Mouse (Mus musculus) intestine, embryonic 15.5 days (tissue): ENCODE measurements around the gene Nsa2. TPM values are rescaled to one million over a fixed set of nuclear protein-coding genes. Genes with fewer than 3 reads are reported as not detected.

Source experiments
- ATAC-seq: fragments of 200-750 bp; cut with Nextera tagmentation; 2 replicates; pipeline ENCODE4 v1.8.0; 2017; ENCODE audit warnings: moderate TSS enrichment, moderate library complexity
- H3K27ac ChIP-seq: fragments of 300-500 bp; sonication (generic); 2 replicates; pipeline ENCODE4 v1.5.1; 2015; ENCODE audit warnings: mild to moderate bottlenecking, inconsistent platforms
- H3K27me3 ChIP-seq: fragments of 300-500 bp; sonication (generic); replicated peaks from 2 replicates; pipeline ENCODE4 v1.6.1; 2015; ENCODE audit warnings: inconsistent platforms
- H3K36me3 ChIP-seq: fragments of 300-500 bp; sonication (generic); 2 replicates; pipeline ENCODE4 v1.6.1; 2015; ENCODE audit warnings: inconsistent platforms
- H3K4me1 ChIP-seq: fragments of 300-500 bp; sonication (generic); replicated peaks from 2 replicates; pipeline ENCODE4 v1.6.1; 2015; ENCODE audit warnings: inconsistent platforms
- H3K4me2 ChIP-seq: fragments of 300-500 bp; sonication (generic); replicated peaks from 2 replicates; pipeline ENCODE4 v1.6.1; 2015; ENCODE audit warnings: mild to moderate bottlenecking, inconsistent platforms
- H3K4me3 ChIP-seq: fragments of 300-500 bp; sonication (generic); replicated peaks from 2 replicates; pipeline ENCODE4 v1.5.1; 2015; ENCODE audit warnings: inconsistent platforms
- H3K9ac ChIP-seq: fragments of 300-500 bp; sonication (generic); 2 replicates; pipeline ENCODE4 v1.6.1; 2015; ENCODE audit warnings: inconsistent platforms
- H3K9me3 ChIP-seq: fragments of 300-500 bp; sonication (generic); 2 replicates; pipeline ENCODE4 v1.6.1; 2016; ENCODE audit warnings: inconsistent platforms
- WGBS: fragments of 180-500 bp; shearing (Covaris S2); methylation state at CpG from one replicate; pipeline ENCODE4 v1.1.7; 2015; 5-methylcytosine and 5-hydroxymethylcytosine counted together
- polyA plus RNA-seq: library from polyadenylated mRNA; unstranded; fragments of >200 nt; fragmentation: Nextera tagmentation; extraction: Ambion mirVana; gene quantifications from 2 replicates; pipeline ENCODE4 v1.2.1, GENCODE M21; 2015

Nsa2 gene
- polyA plus RNA-seq: 54.5 and 58.9 TPM in 2 replicates

DNA sequence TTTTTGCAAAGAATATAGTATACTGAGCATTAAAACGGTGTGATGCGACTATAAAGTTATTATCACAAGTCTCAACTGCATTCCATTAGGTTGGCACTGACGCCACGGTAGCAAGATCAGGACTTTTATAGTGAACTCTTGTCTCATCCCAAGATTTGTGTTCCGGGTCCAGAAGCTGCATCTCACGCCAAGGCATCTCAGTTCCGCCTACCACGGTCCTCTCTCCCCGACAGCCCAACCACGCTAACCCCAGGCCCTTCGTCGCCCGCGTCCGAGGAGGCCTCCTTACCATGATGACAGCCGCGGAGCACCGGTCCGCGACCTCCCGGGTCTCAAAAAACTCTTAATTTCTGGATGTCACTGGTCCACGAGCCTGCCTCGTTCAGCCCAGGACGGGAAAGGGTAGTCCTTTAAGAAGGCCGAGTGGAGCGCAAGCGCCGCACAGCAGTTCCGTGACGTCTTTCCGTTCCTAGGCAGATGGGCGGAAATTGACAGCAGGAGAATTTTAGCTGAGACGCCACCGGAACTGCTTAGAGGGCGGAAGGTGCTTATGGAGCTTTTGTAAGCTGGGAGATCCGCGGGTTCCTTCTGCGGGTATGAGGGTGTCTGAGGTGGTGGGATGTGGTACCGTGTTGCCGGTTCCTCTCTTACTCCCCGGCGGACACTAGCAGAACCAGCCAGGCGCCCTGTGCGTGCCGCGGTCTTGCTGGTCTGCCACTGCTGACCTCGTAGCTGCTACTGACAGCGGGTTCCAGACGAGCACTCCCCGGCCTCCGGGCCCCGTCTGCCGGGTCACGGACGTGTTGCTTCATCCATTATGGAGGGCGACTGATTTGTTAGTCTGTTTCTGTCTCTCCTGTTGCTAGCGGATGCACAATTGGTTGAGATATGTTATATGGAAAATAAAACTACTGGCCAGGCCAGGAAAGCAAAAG, at the start of gene Nsa2, which contains the start of gene Gfm2:
Gene Nsa2, minus strand, starts transcription at position 472 of the 935 bp plus-strand sequence.
Gene Gfm2, plus strand, starts transcription at position 472 of the 935 bp plus-strand sequence.
- H3K4me3 ChIP-seq: peak within 1 kb of the TSS; percentile 87
- H3K9me3 ChIP-seq: no peaks in the 10 kb centered on the region
- WGBS: under 1% methylated on average over 57 of the region's 57 CpGs
- peak within 1 kb of the TSS; percentile 53 for H3K4me2 ChIP-seq
- H3K36me3 ChIP-seq: 0 out of 2 replicates have a peak, but pooled peaks cover 4% of the 10 kb centered on the region
- H3K9ac ChIP-seq: peak within 1 kb of the TSS; percentile 90
- peaks cover 2% of the 10 kb centered on the region; the same call in 1 of the 2 replicates for H3K4me1 ChIP-seq
- ATAC-seq: peak; percentile 99
- no peaks in the 10 kb centered on the region for H3K27me3 ChIP-seq
- H3K27ac ChIP-seq: peak within 1 kb of the TSS; percentile 78

DNA sequence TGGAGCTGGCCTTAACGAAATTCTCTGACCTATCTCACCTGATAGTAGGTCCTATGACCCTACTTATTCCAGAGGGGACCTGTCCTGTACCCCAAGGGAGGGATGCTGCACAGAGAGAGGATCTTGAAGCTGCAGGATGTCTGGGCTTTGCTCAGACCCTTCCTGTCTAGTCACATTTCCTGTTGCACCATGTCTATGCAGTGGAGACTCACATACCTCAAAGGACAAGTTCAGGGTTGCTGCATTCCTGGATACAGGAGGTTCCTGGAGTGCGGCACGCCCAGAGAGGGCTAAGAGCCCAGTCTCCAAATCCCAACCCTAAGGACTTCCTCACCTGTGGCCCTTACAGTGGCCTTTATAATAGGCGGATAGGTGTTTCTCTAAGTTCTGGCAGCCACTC, 48.6 kb upstream of the Nsa2 start:
- Histone ChIP-seq H3K4me2 (no peak overlapping the region), H3K4me1 (peaks cover 7% of the 10 kb centered on the region), H3K9ac (no peak overlapping the region), H3K36me3 (no peaks in the 10 kb centered on the region), H3K4me3 (no peak overlapping the region), H3K9me3 (no peaks in the 10 kb centered on the region), H3K27me3 (no peaks in the 10 kb centered on the region), H3K27ac (no peak overlapping the region)
- ATAC-seq: no peak
- WGBS: 81% methylated on average over 4 of the region's 4 CpGs

DNA sequence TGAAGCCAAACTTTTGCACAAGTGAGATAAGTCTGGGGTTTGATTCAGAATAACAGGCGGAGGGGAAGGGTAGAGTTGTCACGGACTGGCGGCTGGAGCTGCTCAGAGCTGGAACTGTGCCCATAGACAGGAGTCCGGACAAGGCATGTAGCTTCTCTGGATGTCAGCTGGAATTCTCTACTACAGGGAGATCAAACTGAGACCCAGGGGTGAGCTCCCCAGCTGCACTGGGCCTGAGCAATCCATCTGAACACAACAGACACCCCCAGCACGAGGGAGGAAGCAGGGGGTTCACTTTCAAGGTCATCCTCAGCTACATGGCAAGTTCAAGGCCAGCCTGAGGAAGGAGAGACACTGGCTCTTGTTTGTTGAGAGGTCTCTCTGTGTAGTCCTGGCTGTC, 46.9 kb upstream of the Nsa2 start:
- H3K4me1 ChIP-seq: peaks cover 7% of the 10 kb centered on the region
- peak; percentile 43 for ATAC-seq
- no peaks in the 10 kb centered on the region for H3K9me3 ChIP-seq
- peaks cover 9% of the 10 kb centered on the region; the same call in 1 of the 2 replicates for H3K36me3 ChIP-seq
- H3K9ac ChIP-seq: no peak overlapping the region
- no peak overlapping the region for H3K4me3 ChIP-seq
- WGBS: 29% methylated on average over 5 of the region's 5 CpGs
- H3K4me2 ChIP-seq: no peak overlapping the region
- H3K27ac ChIP-seq: peak overlapping the region; percentile 62
- no peaks in the 10 kb centered on the region for H3K27me3 ChIP-seq

DNA sequence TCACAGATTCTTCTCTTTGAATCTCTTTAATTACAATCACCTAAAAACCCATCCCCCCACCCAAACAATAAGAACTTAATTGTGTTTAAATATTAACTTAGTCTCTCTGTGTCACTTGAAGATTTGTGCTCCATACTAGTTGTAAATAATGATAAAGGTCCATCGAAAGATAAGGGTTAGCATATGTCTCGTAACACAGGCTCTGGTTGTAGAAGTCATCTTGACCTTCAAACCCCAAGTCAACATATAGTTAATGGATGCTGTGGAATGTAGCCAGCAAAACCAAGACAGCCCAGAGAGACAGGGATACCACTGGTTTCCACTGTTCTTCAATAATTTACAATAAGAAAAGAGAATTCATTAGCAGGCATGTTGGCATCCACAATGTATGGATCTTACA, 46.4 kb upstream of the Nsa2 start:
- ATAC-seq: peak; percentile 79
- no peak overlapping the region for H3K9ac ChIP-seq
- H3K4me2 ChIP-seq: no peak overlapping the region
- H3K9me3 ChIP-seq: no peaks in the 10 kb centered on the region
- H3K4me3 ChIP-seq: no peak overlapping the region
- no peaks in the 10 kb centered on the region for H3K27me3 ChIP-seq
- H3K4me1 ChIP-seq: peaks cover 7% of the 10 kb centered on the region
- H3K27ac ChIP-seq: 0 out of 2 replicates have a peak overlapping the region, but pooled peaks have one; percentile 62
- WGBS: 56% methylated on average over 2 of the region's 2 CpGs
- peaks cover 12% of the 10 kb centered on the region; the same call in 1 of the 2 replicates for H3K36me3 ChIP-seq

DNA sequence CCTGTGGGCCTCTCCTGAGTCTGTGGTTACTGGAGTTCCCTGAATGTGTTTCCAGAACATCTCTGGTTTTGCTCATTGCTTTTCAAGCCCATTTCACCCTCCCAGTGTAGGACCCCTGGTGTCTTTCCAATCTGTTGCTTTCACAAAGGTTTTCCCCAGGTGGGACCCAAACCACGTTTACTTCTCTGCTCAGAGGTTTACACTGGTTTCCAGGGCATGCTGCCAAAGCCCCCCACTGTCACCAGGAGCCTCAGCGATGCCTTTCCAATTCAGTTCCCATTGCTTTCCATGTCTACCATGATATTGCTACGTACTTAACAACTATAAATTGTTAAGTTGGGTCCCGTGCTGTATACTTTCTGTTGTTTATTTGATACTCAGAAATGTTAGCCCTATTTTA, 45.1 kb upstream of the Nsa2 start:
- no peaks in the 10 kb centered on the region for H3K9me3 ChIP-seq
- no peaks in the 10 kb centered on the region for H3K27me3 ChIP-seq
- no peak overlapping the region for H3K9ac ChIP-seq
- 72% methylated on average over 4 of the region's 4 CpGs for WGBS
- peaks cover 7% of the 10 kb centered on the region for H3K4me1 ChIP-seq
- H3K4me3 ChIP-seq: no peak overlapping the region
- ATAC-seq: no peak
- H3K4me2 ChIP-seq: no peak overlapping the region
- H3K36me3 ChIP-seq: peaks cover 20% of the 10 kb centered on the region; the same call in 1 of the 2 replicates
- no peak overlapping the region for H3K27ac ChIP-seq

DNA sequence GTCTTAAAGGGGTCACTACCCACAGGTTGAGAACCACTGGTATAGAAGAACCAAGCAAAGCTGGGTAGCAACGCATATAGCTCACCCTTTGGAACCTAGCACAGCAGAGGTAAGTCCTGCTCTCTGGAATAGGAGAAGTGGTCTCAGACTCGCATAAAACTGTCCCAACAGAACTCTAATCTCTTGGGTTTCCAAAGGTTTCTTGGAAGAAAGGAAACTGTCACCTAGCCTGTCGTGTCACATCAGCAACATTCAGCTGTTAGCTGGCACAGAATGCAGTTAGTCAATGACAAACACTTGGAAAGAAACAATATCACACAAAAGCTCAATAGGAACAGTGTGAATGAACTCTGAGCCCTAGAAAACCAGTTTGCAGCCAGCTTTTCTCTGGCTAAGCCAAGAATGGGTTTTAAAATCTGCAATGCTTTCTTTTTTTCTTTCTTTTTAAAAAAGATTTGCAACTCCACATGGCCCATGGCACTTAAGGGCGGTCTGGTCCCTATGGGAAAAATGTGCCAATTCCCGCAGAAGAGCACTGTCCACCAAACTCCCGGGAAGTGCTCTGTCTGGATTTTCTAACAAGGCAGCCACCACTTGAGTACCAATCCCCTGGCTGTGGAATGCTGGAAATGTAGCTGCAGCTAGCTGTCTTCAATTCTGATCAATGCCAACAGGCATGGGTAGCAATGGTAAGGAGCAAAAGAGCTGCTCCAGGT, 42.5 kb upstream of the Nsa2 start:
- H3K27ac ChIP-seq: 0 out of 2 replicates have a peak overlapping the region, but pooled peaks have one; percentile 1
- H3K27me3 ChIP-seq: no peaks in the 10 kb centered on the region
- peaks cover 7% of the 10 kb centered on the region for H3K4me1 ChIP-seq
- H3K4me2 ChIP-seq: no peak overlapping the region
- no peak overlapping the region for H3K9ac ChIP-seq
- no peaks in the 10 kb centered on the region for H3K9me3 ChIP-seq
- H3K36me3 ChIP-seq: peaks cover 28% of the 10 kb centered on the region
- H3K4me3 ChIP-seq: no peak overlapping the region
- ATAC-seq: no peak
- WGBS: 83% methylated on average over 6 of the region's 6 CpGs

DNA sequence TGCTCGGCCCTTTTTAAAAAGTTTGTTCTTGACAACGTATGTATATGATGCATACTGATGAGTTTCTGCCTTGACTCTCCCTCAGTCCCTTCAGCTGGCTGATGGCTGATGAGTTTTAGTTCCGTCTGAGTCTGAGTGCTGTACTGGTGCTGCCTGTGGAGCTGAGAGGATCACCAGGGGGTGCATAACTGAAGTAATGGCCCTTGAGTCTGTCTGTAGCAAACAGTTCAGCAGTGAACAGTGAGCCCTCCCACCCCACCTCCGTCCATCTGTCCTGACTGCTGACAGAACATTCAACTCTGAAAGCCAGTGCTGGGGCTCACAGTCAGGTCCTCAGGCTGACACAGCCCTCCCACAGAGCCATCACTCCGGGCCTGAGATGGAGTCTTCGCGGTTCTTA, 41.2 kb upstream of the Nsa2 start:
- Histone ChIP-seq H3K4me2 (no peak overlapping the region), H3K4me3 (no peak overlapping the region), H3K27ac (no peak overlapping the region), H3K27me3 (no peaks in the 10 kb centered on the region), H3K4me1 (0 out of 2 replicates have a peak, but pooled peaks cover 2% of the 10 kb centered on the region), H3K36me3 (peaks cover 35% of the 10 kb centered on the region), H3K9ac (no peak overlapping the region), H3K9me3 (no peaks in the 10 kb centered on the region)
- WGBS: 84% methylated on average over 7 of the region's 7 CpGs
- ATAC-seq: no peak

DNA sequence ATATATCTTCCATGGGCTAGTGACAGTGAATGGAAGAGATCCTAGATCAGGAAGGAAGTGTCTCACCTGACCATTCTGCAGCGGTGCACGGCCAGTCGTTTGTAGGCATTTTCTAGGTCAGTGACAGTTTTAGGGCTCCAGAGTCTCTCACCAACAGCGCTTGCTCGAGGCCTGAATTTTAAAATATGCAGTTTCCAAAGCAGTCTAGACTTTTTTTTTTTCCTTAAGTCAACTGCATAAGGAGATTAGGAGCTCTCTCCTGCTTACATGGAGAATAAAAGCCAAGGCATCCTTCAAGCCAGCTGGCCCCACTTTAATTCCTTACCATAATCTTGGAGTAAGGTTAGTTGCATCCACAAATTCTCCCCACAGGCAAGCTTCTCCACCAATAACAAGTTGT, 39.0 kb upstream of the Nsa2 start:
- H3K27ac ChIP-seq: peak overlapping the region; percentile 28; the same call in 1 of the 2 replicates
- ATAC-seq: no peak
- H3K9ac ChIP-seq: no peak overlapping the region
- peaks cover 44% of the 10 kb centered on the region for H3K36me3 ChIP-seq
- no peaks in the 10 kb centered on the region for H3K27me3 ChIP-seq
- no peak overlapping the region for H3K4me3 ChIP-seq
- no peak overlapping the region for H3K4me2 ChIP-seq
- no peaks in the 10 kb centered on the region for H3K4me1 ChIP-seq
- H3K9me3 ChIP-seq: no peaks in the 10 kb centered on the region
- WGBS: 85% methylated on average over 5 of the region's 5 CpGs

DNA sequence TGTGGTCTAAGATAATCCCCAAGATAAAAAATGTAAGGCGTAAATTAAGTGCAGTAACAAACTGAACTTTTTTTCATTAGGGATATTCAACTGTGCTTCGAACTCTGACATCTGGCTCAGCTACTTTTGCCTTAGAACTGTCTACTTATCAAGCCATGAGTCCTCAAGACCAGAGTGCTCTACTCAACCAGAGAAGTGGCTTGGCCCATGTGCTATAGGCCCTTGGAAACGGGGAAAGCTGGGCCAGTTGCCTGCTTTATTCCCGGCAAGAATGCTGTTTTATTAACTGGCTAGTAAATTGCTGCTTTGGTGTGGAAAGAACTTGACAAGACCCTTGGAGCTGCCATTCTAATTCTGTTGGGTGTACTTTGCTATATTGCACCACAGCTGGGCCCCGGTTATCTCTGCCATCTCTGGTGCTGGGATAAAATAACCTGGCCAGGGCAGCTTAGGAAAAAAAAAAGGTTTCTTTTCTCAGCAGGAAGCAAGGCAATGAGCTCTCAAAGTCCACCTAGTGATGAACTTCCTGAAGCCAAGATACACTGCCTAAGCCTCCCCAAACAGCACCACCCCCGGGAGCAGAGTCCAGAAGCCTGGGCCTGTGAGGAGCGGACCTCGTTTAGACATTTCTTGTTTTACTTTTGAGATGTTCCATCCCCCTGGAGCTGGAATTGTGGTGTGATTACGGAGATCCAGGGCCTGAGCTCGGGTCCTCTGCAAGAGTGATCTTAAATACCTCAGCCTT, 38.0 kb upstream of the Nsa2 start:
- ATAC-seq: peak; percentile 94
- Histone ChIP-seq H3K4me3 (no peak overlapping the region), H3K4me1 (no peaks in the 10 kb centered on the region), H3K27ac (peak overlapping the region; percentile 66), H3K9ac (no peak overlapping the region), H3K36me3 (peaks cover 44% of the 10 kb centered on the region), H3K4me2 (no peak overlapping the region), H3K9me3 (no peaks in the 10 kb centered on the region), H3K27me3 (no peaks in the 10 kb centered on the region)
- 67% methylated on average over 10 of the region's 10 CpGs for WGBS

DNA sequence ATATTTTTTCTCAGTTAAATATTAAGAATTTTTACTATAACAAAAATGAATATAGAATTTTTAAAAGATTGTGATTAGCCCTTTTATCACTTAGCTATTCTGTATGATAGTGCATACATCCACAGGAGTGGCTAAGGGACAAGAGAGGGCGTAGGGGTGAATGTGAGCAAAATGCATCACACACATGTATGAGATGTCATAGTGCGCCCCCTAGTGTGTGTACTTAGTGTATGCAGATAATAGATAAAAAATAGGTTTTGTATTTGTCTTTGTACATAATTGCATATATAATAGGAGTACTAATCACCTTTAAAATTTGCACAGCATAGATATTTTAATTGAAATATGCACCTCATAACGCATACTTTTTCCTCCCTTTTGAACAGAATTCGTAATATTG, 8.1 kb upstream of the Nsa2 start:
- no peaks in the 10 kb centered on the region for H3K4me1 ChIP-seq
- H3K4me3 ChIP-seq: no peak overlapping the region
- H3K36me3 ChIP-seq: peaks cover 31% of the 10 kb centered on the region; the same call in 1 of the 2 replicates
- H3K27ac ChIP-seq: no peak overlapping the region
- ATAC-seq: no peak
- H3K27me3 ChIP-seq: no peaks in the 10 kb centered on the region
- H3K9me3 ChIP-seq: no peaks in the 10 kb centered on the region
- no peak overlapping the region for H3K9ac ChIP-seq
- H3K4me2 ChIP-seq: no peak overlapping the region
- 61% methylated on average over 4 of the region's 4 CpGs for WGBS

DNA sequence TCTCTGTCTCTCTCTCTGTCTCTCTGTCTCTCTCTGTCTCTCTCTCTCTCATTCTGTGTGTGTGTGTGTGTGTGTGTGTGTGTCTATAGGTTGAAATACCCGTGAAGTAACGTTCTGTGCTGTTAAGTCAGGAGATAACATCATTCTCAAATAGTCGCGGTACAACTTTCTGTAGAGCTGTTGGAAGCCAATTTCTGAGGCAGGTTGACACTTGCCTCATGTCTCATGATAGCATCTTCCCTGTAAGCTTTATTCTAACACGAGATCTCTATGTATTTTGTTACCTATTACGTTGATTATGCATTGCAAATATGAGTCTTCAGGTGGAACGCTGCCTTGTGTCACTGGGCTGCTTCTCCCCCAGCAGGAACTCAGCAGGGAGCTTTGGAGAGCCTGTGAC, 4.6 kb upstream of the Nsa2 start:
- no peak for ATAC-seq
- H3K4me2 ChIP-seq: no peak overlapping the region
- WGBS: 85% methylated on average over 7 of the region's 7 CpGs

More for the DNA sequence above, 4.6 kb upstream of the Nsa2 start:
- Histone ChIP-seq H3K27ac (no peak overlapping the region), H3K4me1 (peaks cover 2% of the 10 kb centered on the region; the same call in 1 of the 2 replicates), H3K9ac (no peak overlapping the region), H3K4me3 (no peak overlapping the region), H3K36me3 (peaks cover 18% of the 10 kb centered on the region; the same call in 1 of the 2 replicates), H3K9me3 (no peaks in the 10 kb centered on the region), H3K27me3 (no peaks in the 10 kb centered on the region)
